Mouse (Mus musculus) kidney, embryonic 14.5 days (tissue): Measurements from ENCODE around the gene Gm20441. TPM values are rescaled to one million over a fixed set of nuclear protein-coding genes. Genes with fewer than 3 reads are reported as not detected.

Experiments
- ATAC-seq: fragments of 200-750 bp; cut with Nextera tagmentation; 2 replicates; pipeline ENCODE4 v1.8.0; 2017; ENCODE audit warnings: moderate number of reproducible peaks, mild to moderate bottlenecking, moderate TSS enrichment, moderate library complexity; ENCODE audit not compliant: low FRiP score, low TSS enrichment
- H3K27ac ChIP-seq: fragments of 300-500 bp; sonication (generic); 2 replicates; pipeline ENCODE4 v1.5.1; 2014; ENCODE audit warnings: low read depth, mild to moderate bottlenecking, low read length, moderate library complexity, mixed read lengths
- H3K27me3 ChIP-seq: fragments of 300-500 bp; sonication (generic); 2 replicates; pipeline ENCODE4 v1.6.1; 2014; ENCODE audit warnings: mild to moderate bottlenecking, low read length; ENCODE audit not compliant: control insufficient read depth, insufficient read depth
- H3K36me3 ChIP-seq: fragments of 300-500 bp; sonication (generic); 2 replicates; pipeline ENCODE4 v1.6.1; 2014; ENCODE audit warnings: low read length, mixed read lengths; ENCODE audit not compliant: control insufficient read depth, insufficient read depth
- H3K4me1 ChIP-seq: fragments of 300-500 bp; sonication (generic); 2 replicates; pipeline ENCODE4 v1.6.1; 2014; ENCODE audit warnings: low read length, mixed read lengths; ENCODE audit not compliant: control insufficient read depth, insufficient read depth
- H3K4me2 ChIP-seq: fragments of 300-500 bp; sonication (generic); replicated peaks from 2 replicates; pipeline ENCODE4 v1.6.1; 2014; ENCODE audit warnings: low read depth, mild to moderate bottlenecking, low read length
- H3K4me3 ChIP-seq: fragments of 300-500 bp; sonication (generic); 2 replicates; pipeline ENCODE4 v1.5.1; 2014; ENCODE audit warnings: mild to moderate bottlenecking, low read length
- H3K9ac ChIP-seq: fragments of 300-500 bp; sonication (generic); 2 replicates; pipeline ENCODE4 v1.6.1; 2014; ENCODE audit warnings: low read depth, mild to moderate bottlenecking, low read length, moderate library complexity
- H3K9me3 ChIP-seq: fragments of 300-500 bp; sonication (generic); 2 replicates; pipeline ENCODE4 v1.6.1; 2016; ENCODE audit warnings: low read length; ENCODE audit not compliant: control insufficient read depth
- WGBS: fragments of 180-500 bp; shearing (Covaris S2); extraction: QIAGEN DNeasy Blood & Tissue Kit; methylation state at CpG from one replicate; pipeline ENCODE4 v1.1.7; 2014; 5-methylcytosine and 5-hydroxymethylcytosine counted together
- polyA plus RNA-seq: library from polyadenylated mRNA; unstranded; fragments of >200 nt; fragmentation: Nextera tagmentation; extraction: Ambion mirVana; gene quantifications from 2 replicates; pipeline ENCODE4 v1.2.1, GENCODE M21; 2014

Gm20441 gene
- polyA plus RNA-seq, 1 experiment from 2014 or later: not detected

DNA sequence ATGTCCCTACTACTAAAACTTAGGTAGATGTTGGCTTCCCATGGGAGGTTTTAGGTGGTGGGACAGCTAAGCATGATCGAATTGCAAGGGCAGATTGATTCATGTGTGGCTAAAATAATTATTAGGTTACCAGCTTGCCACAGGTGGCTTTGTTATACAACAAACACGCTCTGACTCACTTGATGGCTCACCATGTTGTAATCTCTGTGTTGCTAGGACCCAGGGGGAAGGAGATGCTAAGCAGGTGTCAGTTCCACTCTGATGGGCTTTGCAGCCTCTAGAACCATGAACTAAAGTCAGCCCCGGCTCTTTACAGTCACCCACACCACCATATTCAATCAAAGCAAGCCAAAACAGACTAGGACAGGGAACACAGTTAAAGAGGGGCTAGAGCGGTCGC is 39.1 kb upstream of the Gm20441 start:
- Histone ChIP-seq H3K9ac (no peak overlapping the region), H3K4me1 (no peaks in the 10 kb centered on the region), H3K4me3 (no peak overlapping the region), H3K36me3 (no peaks in the 10 kb centered on the region), H3K4me2 (no peak overlapping the region), H3K9me3 (peaks cover 4% of the 10 kb centered on the region; the same call in 1 of the 2 replicates), H3K27me3 (no peaks in the 10 kb centered on the region), H3K27ac (no peak overlapping the region)
- ATAC-seq: no peak
- WGBS: 79% methylated on average over 5 of the region's 5 CpGs

DNA sequence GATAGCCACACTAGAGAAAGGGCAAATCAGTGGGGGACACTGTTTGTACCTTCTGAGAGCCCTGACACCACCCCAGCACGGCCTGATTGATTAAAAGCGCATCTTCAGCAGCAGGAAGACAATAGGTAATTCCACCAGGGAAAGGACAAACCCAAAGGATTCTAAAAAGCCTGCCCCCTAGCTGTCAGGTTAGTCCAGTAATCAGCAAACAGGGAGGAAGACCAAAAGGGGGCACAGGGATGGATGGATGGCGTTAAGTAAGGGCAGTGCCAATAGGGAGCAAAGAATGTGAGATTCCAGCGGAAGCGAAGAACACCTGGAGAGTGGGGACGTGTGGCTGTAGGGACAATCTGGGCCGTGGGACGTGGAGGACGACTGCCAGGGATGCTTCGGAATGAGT is 37.9 kb upstream of the Gm20441 start:
- Histone ChIP-seq H3K4me1 (no peaks in the 10 kb centered on the region), H3K27ac (no peak overlapping the region), H3K9ac (no peak overlapping the region), H3K36me3 (no peaks in the 10 kb centered on the region), H3K4me2 (no peak overlapping the region), H3K27me3 (no peaks in the 10 kb centered on the region), H3K9me3 (peaks cover 4% of the 10 kb centered on the region; the same call in 1 of the 2 replicates), H3K4me3 (no peak overlapping the region)
- WGBS: 64% methylated on average over 10 of the region's 10 CpGs
- no peak for ATAC-seq

DNA sequence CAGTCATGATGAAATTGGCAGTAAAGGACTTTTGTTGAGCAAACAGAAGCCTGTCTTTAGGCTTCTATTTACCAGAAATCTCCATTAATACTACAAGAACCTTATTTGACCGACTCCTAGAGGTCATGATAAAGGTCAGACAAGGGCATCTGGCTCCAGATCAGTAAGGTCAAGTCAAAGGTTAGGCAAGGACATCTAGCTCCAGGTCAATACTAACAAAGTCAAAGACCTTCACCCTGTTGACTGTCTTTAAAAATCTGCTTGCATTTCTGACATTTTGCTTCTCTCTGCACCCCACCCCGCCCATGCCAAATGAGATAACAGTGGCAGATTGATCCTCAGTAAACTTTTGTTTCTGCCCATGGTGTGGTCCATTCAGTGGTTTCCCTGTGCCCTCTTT is 23.5 kb upstream of the Gm20441 start:
- Histone ChIP-seq H3K4me1 (no peaks in the 10 kb centered on the region), H3K4me2 (no peak overlapping the region), H3K9me3 (no peaks in the 10 kb centered on the region), H3K27ac (no peak overlapping the region), H3K4me3 (no peak overlapping the region), H3K36me3 (no peaks in the 10 kb centered on the region), H3K9ac (no peak overlapping the region), H3K27me3 (no peaks in the 10 kb centered on the region)
- no peak for ATAC-seq
- WGBS: 64% methylated on average over 2 of the region's 2 CpGs

DNA sequence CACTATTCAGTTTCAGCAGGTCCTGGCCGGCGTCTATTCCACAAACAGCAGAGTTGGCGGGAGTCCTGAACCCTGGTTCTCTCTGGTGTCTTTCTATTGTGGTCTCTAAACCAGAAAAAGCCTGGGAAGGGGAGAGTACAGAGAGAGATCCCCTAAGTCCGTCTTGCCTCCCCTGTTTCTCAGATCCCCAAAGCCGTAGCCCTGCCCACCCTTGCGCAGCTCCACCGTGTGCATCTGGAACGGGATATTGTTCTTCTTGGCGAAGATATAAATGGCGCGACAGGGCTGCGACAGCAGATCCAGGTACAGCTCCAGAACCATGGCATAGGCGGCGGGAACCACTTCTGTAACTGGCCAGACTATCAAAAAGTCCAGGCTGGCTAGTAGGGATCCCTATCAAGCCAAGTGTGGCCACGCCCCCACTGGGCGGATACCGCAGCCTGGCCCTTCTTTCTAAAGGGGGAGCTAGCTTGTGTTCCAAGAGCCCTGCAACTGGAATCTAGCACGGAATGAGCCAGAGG is 17.5 kb upstream of the Gm20441 start, which contains the start of gene Gstt1:
TSS of gene Gstt1 (minus strand) at position 409 of the 521 bp plus-strand sequence.
- WGBS: 3% methylated on average over 18 of the region's 18 CpGs

DNA sequence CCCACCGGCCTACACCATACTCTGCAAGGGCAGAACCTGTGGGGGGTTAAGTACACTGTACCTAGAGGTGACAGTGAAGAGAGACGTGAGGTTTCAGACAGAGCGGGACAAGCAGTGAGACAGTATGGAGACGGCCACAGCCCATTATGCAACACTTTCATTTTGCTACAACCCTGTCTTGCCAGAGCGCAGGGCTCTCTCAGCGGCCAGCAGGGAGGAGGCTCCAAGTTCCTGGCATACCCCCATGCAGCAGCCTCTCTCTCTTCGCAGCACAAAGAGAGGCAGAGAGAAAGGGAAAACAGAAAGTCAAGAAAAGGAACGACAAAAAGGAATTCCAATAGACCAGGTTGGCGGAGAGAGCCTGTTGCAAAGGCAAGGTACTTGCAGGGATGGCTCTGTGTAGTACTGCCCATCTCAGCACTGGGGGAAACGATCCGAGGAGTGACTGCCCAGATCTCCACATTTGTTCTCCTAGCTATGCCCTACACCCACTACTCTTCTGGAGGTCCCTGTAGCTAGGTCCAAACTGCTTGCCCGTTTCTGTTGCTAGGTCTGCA is 16.9 kb upstream of the Gm20441 start:
- Histone ChIP-seq H3K27me3 (no peaks in the 10 kb centered on the region), H3K27ac (no peak overlapping the region), H3K4me2 (peak overlapping the region; percentile 73), H3K4me1 (peaks cover 6% of the 10 kb centered on the region), H3K36me3 (no peaks in the 10 kb centered on the region), H3K9ac (peak overlapping the region; percentile 53), H3K9me3 (no peaks in the 10 kb centered on the region), H3K4me3 (peak overlapping the region; percentile 46)
- no peak for ATAC-seq
- WGBS: 5% methylated on average over 12 of the region's 12 CpGs

More for the DNA sequence above, 17.5 kb upstream of the Gm20441 start, which contains the start of gene Gstt1:
- peak within 1 kb of the TSS; percentile 73 for H3K4me2 ChIP-seq
- H3K9ac ChIP-seq: peak within 1 kb of the TSS; percentile 53
- no peak within 1 kb of the TSS for H3K27ac ChIP-seq
- peaks cover 6% of the 10 kb centered on the region for H3K4me1 ChIP-seq
- H3K36me3 ChIP-seq: no peaks in the 10 kb centered on the region
- no peaks in the 10 kb centered on the region for H3K9me3 ChIP-seq
- peak; percentile 61; the same call in 1 of the 2 replicates for ATAC-seq
- H3K4me3 ChIP-seq: peak within 1 kb of the TSS; percentile 46
- H3K27me3 ChIP-seq: no peaks in the 10 kb centered on the region

DNA sequence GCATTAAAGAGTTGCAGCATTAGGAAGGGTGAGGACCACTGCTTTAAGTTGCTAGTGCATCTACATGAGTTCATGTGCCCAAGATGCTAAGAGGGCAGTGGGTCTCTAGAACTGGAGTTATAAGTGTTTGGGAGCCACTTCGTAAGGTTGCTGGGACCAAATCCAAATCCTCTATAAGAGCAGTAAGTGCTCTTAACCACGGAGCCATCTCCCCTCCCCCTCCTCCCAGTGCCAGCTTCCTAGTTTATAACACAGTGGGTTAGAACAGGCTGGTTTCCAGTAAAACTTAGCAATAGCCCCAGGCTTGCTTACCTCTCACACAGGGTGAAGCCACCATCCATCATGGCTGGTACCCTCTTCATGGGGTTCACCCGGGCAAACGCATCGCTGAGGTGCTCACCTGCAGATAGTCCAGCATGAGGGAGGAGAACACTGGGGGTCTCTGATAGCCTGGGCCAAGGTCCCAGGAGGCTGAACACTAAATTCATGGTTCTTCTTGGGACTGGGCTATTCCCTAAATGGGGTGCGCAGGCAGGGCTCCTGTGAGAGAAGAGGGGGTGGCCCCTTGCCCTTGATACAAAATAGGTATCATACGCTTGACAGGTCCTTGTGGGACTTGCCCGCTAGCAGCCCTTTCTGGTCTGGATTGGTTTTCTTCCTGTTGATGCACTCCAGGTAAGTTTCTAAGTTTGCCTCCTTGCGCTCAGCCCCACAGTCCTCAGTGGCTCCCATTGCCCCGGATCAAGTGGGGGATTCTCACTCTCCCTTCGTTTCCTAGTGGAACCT is 16.2 kb upstream of the Gm20441 start:
- Histone ChIP-seq H3K4me3 (peak overlapping the region; percentile 46), H3K27me3 (no peaks in the 10 kb centered on the region), H3K9ac (no peak overlapping the region), H3K4me1 (peaks cover 6% of the 10 kb centered on the region), H3K27ac (no peak overlapping the region), H3K4me2 (peak overlapping the region; percentile 73), H3K36me3 (no peaks in the 10 kb centered on the region), H3K9me3 (no peaks in the 10 kb centered on the region)
- WGBS: 46% methylated on average over 11 of the region's 11 CpGs
- ATAC-seq: no peak

DNA sequence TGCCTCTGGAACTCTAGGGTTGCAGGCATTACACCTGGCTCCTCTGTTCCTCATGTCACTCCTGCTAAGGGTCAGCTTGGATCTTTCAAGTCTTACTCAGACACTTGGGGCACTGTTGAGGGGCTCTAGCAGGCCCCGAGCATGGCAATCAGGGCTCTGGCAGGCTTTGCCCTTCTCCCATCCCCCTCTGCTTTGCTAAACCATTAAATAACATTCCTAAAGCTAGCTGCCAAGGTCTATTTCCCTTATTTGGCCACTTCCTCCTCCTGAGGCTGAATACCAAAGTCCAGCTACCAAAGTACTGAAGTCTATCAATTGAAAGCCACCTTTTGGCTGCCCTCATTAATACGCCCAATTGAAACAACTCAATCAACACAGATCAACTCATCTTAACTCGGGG is 14.1 kb upstream of the Gm20441 start:
- 26% methylated on average over 3 of the region's 3 CpGs for WGBS
- Histone ChIP-seq H3K27me3 (no peaks in the 10 kb centered on the region), H3K9ac (no peak overlapping the region), H3K9me3 (no peaks in the 10 kb centered on the region), H3K4me2 (no peak overlapping the region), H3K4me3 (no peak overlapping the region), H3K27ac (0 out of 2 replicates have a peak overlapping the region, but pooled peaks have one; percentile 15), H3K36me3 (no peaks in the 10 kb centered on the region), H3K4me1 (peaks cover 6% of the 10 kb centered on the region)
- no peak for ATAC-seq

DNA sequence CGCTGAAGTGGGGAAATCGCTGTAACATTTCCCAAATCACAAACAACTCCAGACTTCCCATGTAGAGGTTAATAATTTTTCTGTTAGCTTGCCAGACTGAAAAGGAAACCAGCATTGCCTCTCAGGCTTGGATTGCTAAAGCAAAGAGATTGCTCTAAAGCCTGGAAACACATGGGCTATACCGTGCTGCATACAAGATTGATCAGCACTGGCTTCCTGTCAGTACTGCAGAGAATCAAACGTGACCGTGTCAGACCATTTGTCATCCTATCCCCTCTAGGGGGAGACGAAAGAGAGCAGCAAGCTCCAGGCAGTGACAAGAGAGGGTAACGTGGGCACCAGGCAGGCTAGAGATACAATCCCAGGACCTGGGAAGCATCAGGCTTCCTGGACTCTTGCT is 10.0 kb upstream of the Gm20441 start:
- Histone ChIP-seq H3K4me1 (peaks cover 6% of the 10 kb centered on the region; the same call in 1 of the 2 replicates), H3K4me3 (no peak overlapping the region), H3K27ac (no peak overlapping the region), H3K4me2 (no peak overlapping the region), H3K9ac (no peak overlapping the region), H3K27me3 (no peaks in the 10 kb centered on the region), H3K9me3 (no peaks in the 10 kb centered on the region), H3K36me3 (no peaks in the 10 kb centered on the region)
- ATAC-seq: no peak
- WGBS: 26% methylated on average over 7 of the region's 7 CpGs

DNA sequence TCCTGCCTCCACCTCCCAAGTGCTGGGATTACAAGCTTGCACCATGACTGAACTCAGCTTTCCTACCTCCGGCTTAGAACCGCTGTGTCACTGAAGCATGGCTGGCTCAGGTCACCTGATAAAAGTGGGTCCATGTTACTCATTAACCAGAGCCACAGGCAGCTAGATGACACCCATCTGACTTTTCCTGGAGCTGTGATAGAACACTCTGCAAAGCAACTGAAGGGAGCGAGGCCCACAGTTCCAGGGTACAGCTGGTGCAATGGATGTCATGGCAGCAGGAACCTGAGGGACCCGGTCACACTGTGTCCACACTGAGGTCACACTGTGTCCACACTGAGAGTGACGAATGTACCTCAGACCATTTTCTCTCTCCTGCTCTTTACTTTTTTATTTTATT is 9.1 kb upstream of the Gm20441 start:
- Histone ChIP-seq H3K4me2 (no peak overlapping the region), H3K4me3 (no peak overlapping the region), H3K4me1 (peaks cover 2% of the 10 kb centered on the region; the same call in 1 of the 2 replicates), H3K27me3 (no peaks in the 10 kb centered on the region), H3K9ac (no peak overlapping the region), H3K36me3 (no peaks in the 10 kb centered on the region), H3K9me3 (no peaks in the 10 kb centered on the region), H3K27ac (no peak overlapping the region)
- ATAC-seq: peak; percentile 35; the same call in 1 of the 2 replicates
- 72% methylated on average over 5 of the region's 5 CpGs for WGBS
